Mouse (Mus musculus): ENCODE measurements around the gene Sap18. TPM values are rescaled to one million over a fixed set of nuclear protein-coding genes. Genes with fewer than 3 reads are reported as not detected.
"Not testable (repeated sequence)": the region's sequence is repeated elsewhere in the genome, so short reads cannot be mapped to it uniquely, and the experiment has no call there.

Gene Sap18
- polyA plus RNA-seq, 1 experiment = 62.0 TPM

- Histone ChIP-seq H3K36me3 (ENCODE audit: control insufficient read depth, insufficient read depth, low read length) (no peaks in the 10 kb centered on the region; the same call in 1 of the 2 replicates), H3K4me1 (ENCODE audit: control insufficient read depth, insufficient read depth, low read length) (no peaks in the 10 kb centered on the region), H3K27ac (ENCODE audit: control insufficient read depth, insufficient read depth, low read depth, low read length) (no peak overlapping the region), H3K27me3 (ENCODE audit: control insufficient read depth, insufficient read depth, low read length) (no peaks in the 10 kb centered on the region), H3K4me3 (ENCODE audit: control insufficient read depth, low read depth, low read length) (peak overlapping the region; percentile 94)
- TF ChIP-seq POLR2A (IDR thresholded peaks at IDR 0.05; ENCODE audit: control insufficient read depth, low read depth, low read length) (no peak), CTCF (IDR thresholded peaks at IDR 0.05; ENCODE audit: control insufficient read depth, insufficient read depth, insufficient replicate concordance, low read depth, low read length) (no peak)
Observed at GRCm38 (mm10) chr14:57827284-57827683, 29.3 kb downstream of the Sap18 start.

- H3K4me1 ChIP-seq (ENCODE audit: control insufficient read depth, insufficient read depth, low read length) = no peaks in the 10 kb centered on the region
- no peak overlapping the region for H3K27ac ChIP-seq (ENCODE audit: control insufficient read depth, insufficient read depth, low read depth, low read length)
- no peaks in the 10 kb centered on the region for H3K36me3 ChIP-seq (ENCODE audit: control insufficient read depth, insufficient read depth, low read length)
- H3K4me3 ChIP-seq (ENCODE audit: control insufficient read depth, low read depth, low read length) = no peak overlapping the region
- TF ChIP-seq CTCF (IDR thresholded peaks at IDR 0.05; ENCODE audit: control insufficient read depth, insufficient read depth, insufficient replicate concordance, low read depth, low read length) = no peak
- TF ChIP-seq POLR2A (IDR thresholded peaks at IDR 0.05; ENCODE audit: control insufficient read depth, low read depth, low read length) = no peak
- H3K27me3 ChIP-seq (ENCODE audit: control insufficient read depth, insufficient read depth, low read length) = no peaks in the 10 kb centered on the region
Observed at GRCm38 (mm10) chr14:57833526-57833925, 35.5 kb downstream of the Sap18 start.

- no peaks in the 10 kb centered on the region; the same call in 1 of the 2 replicates for H3K36me3 ChIP-seq (ENCODE audit: control insufficient read depth, insufficient read depth, low read length)
- H3K27ac ChIP-seq (ENCODE audit: control insufficient read depth, insufficient read depth, low read depth, low read length) = no peak overlapping the region
- TF ChIP-seq CTCF (IDR thresholded peaks at IDR 0.05; ENCODE audit: control insufficient read depth, insufficient read depth, insufficient replicate concordance, low read depth, low read length) (no peak), POLR2A (IDR thresholded peaks at IDR 0.05; ENCODE audit: control insufficient read depth, low read depth, low read length) (no peak)
- no peaks in the 10 kb centered on the region for H3K27me3 ChIP-seq (ENCODE audit: control insufficient read depth, insufficient read depth, low read length)
- H3K4me3 ChIP-seq (ENCODE audit: control insufficient read depth, low read depth, low read length) = no peak overlapping the region
- H3K4me1 ChIP-seq (ENCODE audit: control insufficient read depth, insufficient read depth, low read length) = no peaks in the 10 kb centered on the region
Observed at GRCm38 (mm10) chr14:57835157-57835556, 37.2 kb downstream of the Sap18 start.

- Histone ChIP-seq H3K27ac (ENCODE audit: control insufficient read depth, insufficient read depth, low read depth, low read length) (no peak overlapping the region), H3K4me1 (ENCODE audit: control insufficient read depth, insufficient read depth, low read length) (no peaks in the 10 kb centered on the region), H3K36me3 (ENCODE audit: control insufficient read depth, insufficient read depth, low read length) (no peaks in the 10 kb centered on the region), H3K4me3 (ENCODE audit: control insufficient read depth, low read depth, low read length) (no peak overlapping the region), H3K27me3 (ENCODE audit: control insufficient read depth, insufficient read depth, low read length) (no peaks in the 10 kb centered on the region)
- no peak for TF ChIP-seq CTCF (IDR thresholded peaks at IDR 0.05; ENCODE audit: control insufficient read depth, insufficient read depth, insufficient replicate concordance, low read depth, low read length)
- no peak for TF ChIP-seq POLR2A (IDR thresholded peaks at IDR 0.05; ENCODE audit: control insufficient read depth, low read depth, low read length)
Observed at GRCm38 (mm10) chr14:57844535-57844934, 46.6 kb downstream of the Sap18 start.

- H3K27me3 ChIP-seq (ENCODE audit: control insufficient read depth, insufficient read depth, low read length); H3K27ac ChIP-seq (ENCODE audit: control insufficient read depth, insufficient read depth, low read depth, low read length); H3K36me3 ChIP-seq (ENCODE audit: control insufficient read depth, insufficient read depth, low read length); H3K4me1 ChIP-seq (ENCODE audit: control insufficient read depth, insufficient read depth, low read length): not testable (repeated sequence)
- peak overlapping the region; percentile 54 for H3K4me3 ChIP-seq (ENCODE audit: control insufficient read depth, low read depth, low read length)
Observed at GRCm38 (mm10) chr14:57848061-57848460, 50.1 kb downstream of the Sap18 start.

- Histone ChIP-seq H3K4me3 (ENCODE audit: control insufficient read depth, low read depth, low read length) (no peak overlapping the region; the same call in 1 of the 2 replicates), H3K27me3 (ENCODE audit: control insufficient read depth, insufficient read depth, low read length) (no peaks in the 10 kb centered on the region), H3K36me3 (ENCODE audit: control insufficient read depth, insufficient read depth, low read length) (no peaks in the 10 kb centered on the region; the same call in 1 of the 2 replicates), H3K4me1 (ENCODE audit: control insufficient read depth, insufficient read depth, low read length) (no peaks in the 10 kb centered on the region), H3K27ac (ENCODE audit: control insufficient read depth, insufficient read depth, low read depth, low read length) (no peak overlapping the region)
- no peak for TF ChIP-seq CTCF (IDR thresholded peaks at IDR 0.05; ENCODE audit: control insufficient read depth, insufficient read depth, insufficient replicate concordance, low read depth, low read length)
- TF ChIP-seq POLR2A (IDR thresholded peaks at IDR 0.05; ENCODE audit: control insufficient read depth, low read depth, low read length) = no peak
Observed at GRCm38 (mm10) chr14:57848646-57849045, 50.7 kb downstream of the Sap18 start.

- Histone ChIP-seq H3K27me3 (ENCODE audit: control insufficient read depth, insufficient read depth, low read length) (no peaks in the 10 kb centered on the region), H3K27ac (ENCODE audit: control insufficient read depth, insufficient read depth, low read depth, low read length) (no peak overlapping the region), H3K4me1 (ENCODE audit: control insufficient read depth, insufficient read depth, low read length) (no peaks in the 10 kb centered on the region), H3K36me3 (ENCODE audit: control insufficient read depth, insufficient read depth, low read length) (no peaks in the 10 kb centered on the region; the same call in 1 of the 2 replicates), H3K4me3 (ENCODE audit: control insufficient read depth, low read depth, low read length) (no peak overlapping the region)
- TF ChIP-seq POLR2A (IDR thresholded peaks at IDR 0.05; ENCODE audit: control insufficient read depth, low read depth, low read length) = no peak
- no peak for TF ChIP-seq CTCF (IDR thresholded peaks at IDR 0.05; ENCODE audit: control insufficient read depth, insufficient read depth, insufficient replicate concordance, low read depth, low read length)
Observed at GRCm38 (mm10) chr14:57850330-57850729, 52.4 kb downstream of the Sap18 start.

GRCm38 (mm10) chr14:57852961-57853360 lies 55.0 kb downstream of the Sap18 start:
- H3K27ac ChIP-seq (ENCODE audit: control insufficient read depth, insufficient read depth, low read depth, low read length) = no peak overlapping the region
- TF ChIP-seq CTCF (IDR thresholded peaks at IDR 0.05; ENCODE audit: control insufficient read depth, insufficient read depth, insufficient replicate concordance, low read depth, low read length) (no peak), POLR2A (IDR thresholded peaks at IDR 0.05; ENCODE audit: control insufficient read depth, low read depth, low read length) (no peak)
- no peaks in the 10 kb centered on the region; the same call in 1 of the 2 replicates for H3K36me3 ChIP-seq (ENCODE audit: control insufficient read depth, insufficient read depth, low read length)
- H3K4me3 ChIP-seq (ENCODE audit: control insufficient read depth, low read depth, low read length) = no peak overlapping the region
- no peaks in the 10 kb centered on the region for H3K4me1 ChIP-seq (ENCODE audit: control insufficient read depth, insufficient read depth, low read length)
- H3K27me3 ChIP-seq (ENCODE audit: control insufficient read depth, insufficient read depth, low read length) = no peaks in the 10 kb centered on the region

- H3K27ac ChIP-seq (ENCODE audit: control insufficient read depth, insufficient read depth, low read depth, low read length); H3K4me3 ChIP-seq (ENCODE audit: control insufficient read depth, low read depth, low read length); H3K27me3 ChIP-seq (ENCODE audit: control insufficient read depth, insufficient read depth, low read length); H3K4me1 ChIP-seq (ENCODE audit: control insufficient read depth, insufficient read depth, low read length); H3K36me3 ChIP-seq (ENCODE audit: control insufficient read depth, insufficient read depth, low read length): not testable (repeated sequence)
Observed at GRCm38 (mm10) chr14:57856037-57856436, 58.1 kb downstream of the Sap18 start.

All from testis, adult 2 months (tissue).